Mouse (Mus musculus): ENCODE data around the gene Tmem210.

DNA sequence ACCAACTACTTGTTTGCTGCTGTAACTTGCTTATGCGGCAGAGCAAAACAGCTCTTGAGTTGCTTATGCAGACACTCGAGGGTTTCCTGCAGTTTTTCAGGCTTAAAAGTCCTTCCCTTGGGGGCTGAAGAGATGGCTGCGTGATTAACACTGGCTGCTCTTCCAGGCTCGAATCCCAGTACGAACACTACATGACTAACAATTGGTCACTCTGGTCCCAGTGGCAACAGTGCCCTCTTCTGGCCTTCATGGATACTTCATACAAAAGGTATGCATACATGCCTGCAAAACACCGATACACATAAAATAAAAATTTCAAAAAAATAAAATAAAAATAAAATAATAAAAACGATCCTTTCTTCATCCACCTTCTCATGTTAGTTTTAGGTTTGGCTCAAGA lies 40.5 kb downstream of the Tmem210 start:
- TF ChIP-seq ZNF384 (IDR thresholded peaks at IDR 0.05; ENCODE audit: low read depth, low read length) (no peak), MAFK (IDR thresholded peaks at IDR 0.05; ENCODE audit: insufficient read depth, low read depth, low read length) (no peak)
